Mouse (Mus musculus): ENCODE measurements around the gene Faim2. TPM values are rescaled to one million over a fixed set of nuclear protein-coding genes. Genes with fewer than 3 reads are reported as not detected.

Gene Faim2
- polyA plus RNA-seq, 1 experiment from 2014 or later, result 0.81 TPM

DNA sequence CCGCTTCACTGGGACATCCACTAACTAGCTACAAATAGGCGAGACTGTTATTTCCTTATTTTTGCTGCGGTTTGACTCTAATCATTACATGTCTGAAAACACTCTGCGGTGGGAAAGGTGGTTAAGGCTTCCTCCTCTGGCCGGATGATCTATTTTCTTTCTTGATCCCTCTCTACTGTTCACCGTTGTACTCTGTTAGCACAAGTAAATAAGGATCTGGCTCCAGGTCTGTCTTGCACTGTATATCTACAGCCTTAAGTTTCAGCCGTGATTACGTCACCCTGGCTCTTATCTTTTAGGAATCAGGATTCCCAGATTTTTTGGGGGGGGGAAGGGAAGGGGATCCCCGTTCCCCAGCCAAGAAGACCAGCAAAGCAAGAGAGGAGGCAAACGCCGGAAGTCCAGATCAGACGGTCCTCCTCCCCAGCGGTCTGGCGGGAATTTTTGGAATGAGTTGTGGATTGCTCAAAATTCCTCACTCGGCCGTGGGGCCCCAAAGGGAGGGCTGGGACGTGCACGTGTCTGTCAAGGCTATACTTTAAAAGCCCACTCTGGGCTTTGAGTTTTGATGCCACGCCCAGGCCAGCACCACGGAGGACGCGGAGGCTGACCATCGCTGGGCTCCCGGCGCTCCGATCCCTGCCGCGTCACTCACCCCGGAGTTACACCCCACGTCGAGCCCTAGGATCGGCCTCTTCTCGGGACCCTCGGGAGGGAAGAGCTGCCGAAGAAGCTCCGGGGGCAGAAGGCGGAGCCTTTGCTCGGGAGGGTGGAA lies 54.0 kb downstream of the Faim2 start:
- Histone ChIP-seq H3K9me3 (ENCODE audit: control insufficient read depth, low read length) (no peaks in the 10 kb centered on the region), H3K36me3 (ENCODE audit: control insufficient read depth, insufficient read depth, low read length) (no peaks in the 10 kb centered on the region), H3K4me1 (replicated peaks; ENCODE audit: control insufficient read depth, insufficient read depth) (no peaks in the 10 kb centered on the region), H3K4me2 (replicated peaks; ENCODE audit: low read depth) (peak overlapping the region; percentile 65), H3K27ac (replicated peaks) (peak overlapping the region; percentile 90), H3K9ac (ENCODE audit: low read length) (peak overlapping the region; percentile 85), H3K27me3 (ENCODE audit: control insufficient read depth, insufficient read depth, low read length) (no peaks in the 10 kb centered on the region), H3K4me3 (ENCODE audit: low read depth, low read length) (peak overlapping the region; percentile 79)
- TF ChIP-seq CTCF (IDR thresholded peaks at IDR 0.05; ENCODE audit: low read depth), result no peak
- TF ChIP-seq EP300 (optimal IDR thresholded peaks at IDR 0.05), result no peak
- ATAC-seq (ENCODE audit: low FRiP score, low TSS enrichment) (peak; percentile 61), DNase-seq (ENCODE audit: low spot score) (peak; percentile 73)
- WGBS, result 3% methylated on average over 38 of the region's 38 CpGs

DNA sequence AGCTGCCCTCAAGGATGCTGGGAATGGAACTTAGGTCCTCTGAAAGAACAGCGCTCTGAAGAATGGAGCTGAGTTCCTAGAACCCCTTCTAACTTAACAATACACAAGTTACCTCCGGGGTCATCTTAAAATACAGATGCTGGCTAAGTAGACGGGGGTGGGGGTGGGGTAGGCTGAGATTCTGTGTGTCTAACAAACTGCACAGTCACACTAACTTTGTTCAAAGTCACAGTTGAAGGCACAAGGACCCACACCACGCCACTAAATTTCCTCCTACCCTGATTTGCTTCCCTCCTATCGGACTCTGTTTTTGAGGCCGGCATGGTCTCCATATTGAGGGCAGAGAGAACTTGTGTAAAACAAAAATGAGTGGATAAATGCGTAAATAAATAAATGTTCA lies 55.0 kb downstream of the Faim2 start:
- Histone ChIP-seq H3K27me3 (ENCODE audit: control insufficient read depth, insufficient read depth, low read length) (no peaks in the 10 kb centered on the region), H3K4me2 (replicated peaks; ENCODE audit: low read depth) (no peak overlapping the region), H3K9me3 (ENCODE audit: control insufficient read depth, low read length) (no peaks in the 10 kb centered on the region), H3K36me3 (ENCODE audit: control insufficient read depth, insufficient read depth, low read length) (no peaks in the 10 kb centered on the region), H3K27ac (replicated peaks) (no peak overlapping the region), H3K9ac (ENCODE audit: low read length) (no peak overlapping the region), H3K4me1 (replicated peaks; ENCODE audit: control insufficient read depth, insufficient read depth) (no peaks in the 10 kb centered on the region), H3K4me3 (ENCODE audit: low read depth, low read length) (no peak overlapping the region)
- WGBS, result 81% methylated on average over 7 of the region's 7 CpGs
- ATAC-seq (ENCODE audit: low FRiP score, low TSS enrichment), result no peak
- DNase-seq (ENCODE audit: low spot score), result no peak
- TF ChIP-seq EP300 (optimal IDR thresholded peaks at IDR 0.05) (no peak), CTCF (IDR thresholded peaks at IDR 0.05; ENCODE audit: low read depth) (no peak)

DNA sequence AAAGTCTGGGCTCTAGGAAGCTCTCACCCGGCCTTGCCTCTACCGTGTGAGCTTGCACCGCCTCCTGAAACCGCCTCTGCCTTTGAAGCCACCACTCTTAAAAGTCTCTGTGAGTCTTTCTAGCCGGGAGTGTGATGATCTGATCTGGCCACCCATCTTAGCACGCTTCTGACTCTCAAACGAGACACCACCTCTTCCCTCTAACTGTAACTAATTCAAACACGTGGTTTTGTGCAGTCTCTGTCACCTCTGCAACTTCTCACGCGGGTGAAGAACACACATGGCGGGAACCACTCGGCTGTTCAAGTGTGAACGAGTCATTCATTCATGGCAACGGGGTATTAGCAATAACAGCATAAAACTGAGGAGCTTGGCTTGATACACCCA lies 56.3 kb downstream of the Faim2 start:
- Histone ChIP-seq H3K4me1 (replicated peaks; ENCODE audit: control insufficient read depth, insufficient read depth) (no peaks in the 10 kb centered on the region), H3K4me3 (ENCODE audit: low read depth, low read length) (no peak overlapping the region), H3K9me3 (ENCODE audit: control insufficient read depth, low read length) (no peaks in the 10 kb centered on the region), H3K27ac (replicated peaks) (no peak overlapping the region), H3K36me3 (ENCODE audit: control insufficient read depth, insufficient read depth, low read length) (no peaks in the 10 kb centered on the region), H3K27me3 (ENCODE audit: control insufficient read depth, insufficient read depth, low read length) (no peaks in the 10 kb centered on the region), H3K4me2 (replicated peaks; ENCODE audit: low read depth) (no peak overlapping the region), H3K9ac (ENCODE audit: low read length) (no peak overlapping the region)
- DNase-seq (ENCODE audit: low spot score), result no peak
- WGBS, result 72% methylated on average over 14 of the region's 14 CpGs
- ATAC-seq (ENCODE audit: low FRiP score, low TSS enrichment), result no peak
- no peak for TF ChIP-seq EP300 (optimal IDR thresholded peaks at IDR 0.05)

DNA sequence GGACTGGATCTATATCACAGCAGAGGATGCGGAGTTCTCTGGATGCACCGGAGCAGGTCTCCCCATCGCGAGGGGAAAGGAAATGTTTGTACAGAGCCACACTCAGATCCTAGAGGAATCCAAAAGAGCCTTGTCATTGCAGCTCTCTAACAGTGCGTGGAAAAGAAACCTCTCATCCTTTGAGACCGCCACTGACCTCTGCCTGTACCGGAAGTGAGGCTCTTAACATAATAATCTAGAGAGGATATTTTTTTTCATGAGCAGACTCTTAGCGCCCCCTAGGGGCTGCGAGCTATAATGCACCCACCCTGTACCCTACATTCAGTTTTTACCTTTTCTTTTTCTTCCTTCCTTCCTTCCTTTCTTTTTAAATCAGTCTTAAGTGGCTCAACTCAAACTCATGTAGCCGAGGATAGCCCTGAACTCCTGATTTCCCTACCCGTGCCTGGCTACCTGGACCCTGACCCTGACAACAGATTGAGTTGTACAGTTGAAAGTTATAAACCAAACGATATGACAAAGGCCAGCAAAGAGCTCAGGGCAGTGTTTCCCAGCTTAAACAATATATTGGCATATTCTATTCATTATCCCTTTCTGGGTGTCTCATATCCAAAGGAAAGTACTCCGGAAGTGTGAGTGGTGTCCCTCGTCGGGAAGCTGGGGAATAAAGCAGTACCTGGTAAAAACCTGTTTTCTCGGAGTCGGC lies 56.8 kb downstream of the Faim2 start:
- WGBS, result 58% methylated on average over 17 of the region's 17 CpGs
- Histone ChIP-seq H3K9ac (ENCODE audit: low read length) (no peak overlapping the region), H3K36me3 (ENCODE audit: control insufficient read depth, insufficient read depth, low read length) (no peaks in the 10 kb centered on the region), H3K4me3 (ENCODE audit: low read depth, low read length) (no peak overlapping the region), H3K27ac (replicated peaks) (no peak overlapping the region), H3K9me3 (ENCODE audit: control insufficient read depth, low read length) (no peaks in the 10 kb centered on the region), H3K4me2 (replicated peaks; ENCODE audit: low read depth) (peak overlapping the region; percentile 14; the same call in 1 of the 2 replicates), H3K27me3 (ENCODE audit: control insufficient read depth, insufficient read depth, low read length) (no peaks in the 10 kb centered on the region), H3K4me1 (replicated peaks; ENCODE audit: control insufficient read depth, insufficient read depth) (no peaks in the 10 kb centered on the region)
- no peak for ATAC-seq (ENCODE audit: low FRiP score, low TSS enrichment)
- peak; percentile 64 for DNase-seq (ENCODE audit: low spot score)
- TF ChIP-seq CTCF (IDR thresholded peaks at IDR 0.05; ENCODE audit: low read depth) (peak; percentile 83), EP300 (optimal IDR thresholded peaks at IDR 0.05) (no peak)

DNA sequence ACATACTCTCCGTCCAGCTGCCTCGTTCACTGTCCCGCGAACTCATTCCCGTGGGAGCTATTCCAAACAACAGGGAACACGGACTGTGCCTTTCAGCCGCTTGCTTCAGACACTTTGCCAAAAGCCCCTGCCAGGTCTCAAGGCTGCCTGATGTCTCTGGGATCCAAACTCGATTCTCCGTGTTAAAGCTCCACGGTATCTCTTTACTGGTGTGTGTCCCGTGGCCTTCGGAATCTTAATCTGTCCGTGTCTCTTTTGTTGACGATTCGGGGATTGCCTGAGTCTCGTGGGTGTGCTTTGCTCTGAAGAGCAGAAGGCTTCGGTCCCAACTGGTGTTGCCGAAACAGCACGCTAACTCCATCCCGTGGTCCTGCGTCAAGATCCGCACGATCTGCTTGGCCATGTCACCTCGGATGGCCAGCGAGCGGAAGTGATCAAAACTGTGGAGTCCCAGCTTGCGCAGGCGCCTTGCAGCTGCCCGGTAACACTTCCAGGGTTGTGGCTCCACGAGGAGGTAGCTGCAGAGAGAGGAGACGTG lies 57.7 kb downstream of the Faim2 start:
- H3K9ac ChIP-seq (ENCODE audit: low read length), result no peak overlapping the region
- H3K27ac ChIP-seq (replicated peaks), result no peak overlapping the region
- H3K27me3 ChIP-seq (ENCODE audit: control insufficient read depth, insufficient read depth, low read length), result no peaks in the 10 kb centered on the region
- H3K9me3 ChIP-seq (ENCODE audit: control insufficient read depth, low read length), result no peaks in the 10 kb centered on the region
- no peaks in the 10 kb centered on the region for H3K4me1 ChIP-seq (replicated peaks; ENCODE audit: control insufficient read depth, insufficient read depth)
- no peak overlapping the region for H3K4me3 ChIP-seq (ENCODE audit: low read depth, low read length)
- ATAC-seq (ENCODE audit: low FRiP score, low TSS enrichment) (no peak), DNase-seq (ENCODE audit: low spot score) (no peak)
- H3K36me3 ChIP-seq (ENCODE audit: control insufficient read depth, insufficient read depth, low read length), result no peaks in the 10 kb centered on the region
- H3K4me2 ChIP-seq (replicated peaks; ENCODE audit: low read depth), result no peak overlapping the region
- TF ChIP-seq EP300 (optimal IDR thresholded peaks at IDR 0.05), result no peak
- WGBS, result 86% methylated on average over 31 of the region's 31 CpGs

DNA sequence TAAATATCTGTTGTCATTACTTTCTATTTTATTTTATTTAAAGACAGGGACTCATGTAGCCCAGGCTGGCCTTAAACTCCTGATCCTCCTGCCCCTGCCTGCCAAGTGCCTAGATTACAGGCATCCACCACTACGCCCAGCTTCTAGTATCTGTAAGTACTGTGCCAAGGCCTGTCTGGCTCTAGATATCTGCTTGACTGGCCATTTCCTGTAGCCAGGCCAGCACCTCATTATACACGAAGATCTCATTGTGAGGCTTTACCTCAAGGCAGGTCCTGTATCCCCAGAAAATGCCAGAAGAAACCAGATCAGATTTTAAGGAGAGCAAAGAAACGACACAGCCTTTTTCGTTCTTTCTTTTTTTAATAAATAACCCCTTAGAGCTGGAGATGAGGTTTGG lies 58.2 kb downstream of the Faim2 start:
- DNase-seq (ENCODE audit: low spot score), result no peak
- TF ChIP-seq EP300 (optimal IDR thresholded peaks at IDR 0.05) (no peak), CTCF (IDR thresholded peaks at IDR 0.05; ENCODE audit: low read depth) (no peak)
- Histone ChIP-seq H3K4me3 (ENCODE audit: low read depth, low read length) (no peak overlapping the region), H3K4me1 (replicated peaks; ENCODE audit: control insufficient read depth, insufficient read depth) (no peaks in the 10 kb centered on the region), H3K27ac (replicated peaks) (no peak overlapping the region), H3K9ac (ENCODE audit: low read length) (no peak overlapping the region), H3K4me2 (replicated peaks; ENCODE audit: low read depth) (no peak overlapping the region), H3K27me3 (ENCODE audit: control insufficient read depth, insufficient read depth, low read length) (no peaks in the 10 kb centered on the region), H3K9me3 (ENCODE audit: control insufficient read depth, low read length) (no peaks in the 10 kb centered on the region), H3K36me3 (ENCODE audit: control insufficient read depth, insufficient read depth, low read length) (no peaks in the 10 kb centered on the region)
- WGBS, result 82% methylated on average over 4 of the region's 4 CpGs
- no peak for ATAC-seq (ENCODE audit: low FRiP score, low TSS enrichment)
